Mouse (Mus musculus) hindbrain, embryonic 11.5 days (tissue): ENCODE results near the gene Vars2. TPM values are rescaled to one million over a fixed set of nuclear protein-coding genes. Genes with fewer than 3 reads are reported as not detected.

ENCODE experiments used
- ATAC-seq: fragments of 200-750 bp; cut with Nextera tagmentation; 2 replicates; pipeline ENCODE4 v1.8.0; 2017; ENCODE audit warnings: mild to moderate bottlenecking, moderate TSS enrichment, moderate library complexity; ENCODE audit not compliant: low FRiP score
- DNase-seq: peaks from one replicate; pipeline ENCODE4 v3.0.0-alpha.2; 2015; ENCODE audit warnings: low spot score
- H3K27ac ChIP-seq: fragments of 300-500 bp; sonication (generic); 2 replicates; pipeline ENCODE4 v1.5.1; 2014; ENCODE audit warnings: mild to moderate bottlenecking, low read depth, low read length
- H3K27me3 ChIP-seq: fragments of 300-500 bp; sonication (generic); 2 replicates; pipeline ENCODE4 v1.6.1; 2014; ENCODE audit warnings: mild to moderate bottlenecking, low read length, moderate library complexity, mixed read lengths; ENCODE audit not compliant: control insufficient read depth, insufficient read depth
- H3K36me3 ChIP-seq: fragments of 300-500 bp; sonication (generic); 2 replicates; pipeline ENCODE4 v1.6.1; 2014; ENCODE audit warnings: mild to moderate bottlenecking, low read length, moderate library complexity, mixed read lengths; ENCODE audit not compliant: control insufficient read depth, insufficient read depth
- H3K4me1 ChIP-seq: fragments of 300-500 bp; sonication (generic); replicated peaks from 2 replicates; pipeline ENCODE4 v1.6.1; 2014; ENCODE audit warnings: low read length, mixed read lengths; ENCODE audit not compliant: control insufficient read depth, insufficient read depth
- H3K4me2 ChIP-seq: fragments of 300-500 bp; sonication (generic); replicated peaks from 2 replicates; pipeline ENCODE4 v1.6.1; 2014; ENCODE audit warnings: mild to moderate bottlenecking, low read depth, low read length
- H3K4me3 ChIP-seq: fragments of 300-500 bp; sonication (generic); 2 replicates; pipeline ENCODE4 v1.5.1; 2014; ENCODE audit warnings: low read depth, low read length
- H3K9ac ChIP-seq: fragments of 300-500 bp; sonication (generic); 2 replicates; pipeline ENCODE4 v1.6.1; 2014; ENCODE audit warnings: low read depth, low read length
- H3K9me3 ChIP-seq: fragments of 300-500 bp; sonication (generic); 2 replicates; pipeline ENCODE4 v1.6.1; 2016; ENCODE audit warnings: low read length; ENCODE audit not compliant: control insufficient read depth
- WGBS: fragments of 180-500 bp; shearing (Covaris S2); extraction: QIAGEN DNeasy Blood & Tissue Kit; methylation state at CpG from one replicate; pipeline ENCODE4 v1.1.7; 2014; 5-methylcytosine and 5-hydroxymethylcytosine counted together
- polyA plus RNA-seq: library from polyadenylated mRNA; unstranded; fragments of >200 nt; fragmentation: Nextera tagmentation; extraction: Ambion mirVana; gene quantifications from 2 replicates; pipeline ENCODE4 v1.2.1, GENCODE M21; 2014

Gene Vars2
- polyA plus RNA-seq, 1 experiment from 2014 or later = 6.9 TPM

DNA sequence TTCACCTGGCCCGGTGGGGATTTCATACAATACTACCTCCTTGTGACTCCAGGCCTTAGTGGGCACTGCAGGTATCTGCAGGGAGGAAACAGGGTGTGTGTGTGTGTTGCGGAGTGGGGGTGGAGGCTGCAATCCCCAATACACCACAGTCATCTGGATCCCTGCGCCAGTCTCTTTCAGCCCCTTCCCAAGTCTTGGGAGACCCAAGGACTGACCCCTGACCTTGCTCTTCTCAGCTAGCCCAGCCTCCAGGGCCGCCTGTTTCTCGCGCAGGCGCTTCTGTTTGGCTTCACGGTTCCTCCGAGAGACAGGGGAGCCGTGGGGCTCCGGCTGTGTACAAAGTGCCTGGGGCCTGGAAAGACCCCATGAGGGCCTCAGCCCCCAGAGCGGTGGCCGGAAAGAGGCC is 538 bp downstream of the Vars2 start:
- Histone ChIP-seq H3K36me3 (no peaks in the 10 kb centered on the region), H3K9ac (peak overlapping the region; percentile 84), H3K27ac (peak overlapping the region; percentile 70), H3K4me3 (peak overlapping the region; percentile 74), H3K9me3 (no peaks in the 10 kb centered on the region), H3K27me3 (no peaks in the 10 kb centered on the region), H3K4me1 (peaks cover 7% of the 10 kb centered on the region), H3K4me2 (peak overlapping the region; percentile 91)
- DNase-seq = no peak
- ATAC-seq = peak; percentile 68
- 3% methylated on average over 13 of the region's 13 CpGs for WGBS

DNA sequence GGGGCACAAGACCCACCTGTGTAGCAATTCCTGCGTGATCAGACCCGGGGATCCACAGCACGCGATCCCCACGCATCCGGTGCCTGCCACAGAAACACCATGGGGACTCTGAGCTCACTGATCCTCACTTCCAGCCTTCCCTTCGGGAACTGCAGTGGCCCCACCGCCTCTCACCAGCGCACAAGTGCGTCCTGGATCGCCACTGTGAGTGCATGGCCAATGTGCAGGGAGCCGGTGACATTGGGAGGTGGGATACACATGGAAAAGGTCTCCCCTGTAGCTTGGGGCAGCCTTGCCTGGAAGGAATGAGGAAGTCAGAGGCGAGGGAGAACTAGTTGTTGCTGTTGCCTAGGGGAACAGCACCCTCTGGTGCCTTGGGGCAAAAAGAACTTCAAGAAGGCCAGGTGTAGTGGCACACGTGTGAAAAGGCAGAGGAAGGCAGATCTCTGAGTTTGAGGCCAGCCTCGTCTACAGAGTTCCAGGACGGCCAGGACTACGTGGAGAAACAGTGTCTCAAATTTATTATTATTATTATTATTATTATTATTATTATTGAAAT is 1.4 kb downstream of the Vars2 start:
- WGBS = 76% methylated on average over 17 of the region's 17 CpGs
- no peaks in the 10 kb centered on the region for H3K36me3 ChIP-seq
- ATAC-seq = no peak
- H3K4me3 ChIP-seq = no peak overlapping the region; the same call in none of the 2 replicates
- DNase-seq = no peak
- no peak overlapping the region for H3K4me2 ChIP-seq
- H3K4me1 ChIP-seq = peaks cover 7% of the 10 kb centered on the region
- H3K27ac ChIP-seq = no peak overlapping the region
- no peaks in the 10 kb centered on the region for H3K27me3 ChIP-seq
- no peaks in the 10 kb centered on the region for H3K9me3 ChIP-seq
- H3K9ac ChIP-seq = 0 out of 2 replicates have a peak overlapping the region, but pooled peaks have one; percentile 84

DNA sequence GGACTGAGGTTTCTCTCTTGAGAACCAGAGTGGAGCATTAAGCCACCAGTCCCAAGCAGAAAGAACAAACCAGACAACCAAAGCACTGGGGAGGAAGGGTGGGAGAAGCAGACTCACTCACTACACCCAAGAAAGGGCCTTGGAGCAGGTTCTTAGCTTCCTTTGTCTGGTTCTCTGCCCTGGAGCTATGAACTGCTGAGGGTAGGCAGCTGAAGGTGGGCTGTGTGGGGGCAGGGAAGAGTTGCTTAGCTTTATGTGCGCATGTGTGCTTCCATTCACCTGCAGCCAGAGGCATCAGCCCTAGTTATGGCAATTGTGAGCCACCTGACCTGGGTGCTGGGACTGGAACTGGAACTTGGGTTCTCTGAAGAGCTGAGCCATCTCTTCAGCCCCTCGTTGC is 14.3 kb downstream of the Vars2 start:
- H3K4me2 ChIP-seq = no peak overlapping the region
- ATAC-seq (no peak), DNase-seq (no peak)
- no peaks in the 10 kb centered on the region for H3K4me1 ChIP-seq
- no peaks in the 10 kb centered on the region for H3K9me3 ChIP-seq
- H3K27me3 ChIP-seq = no peaks in the 10 kb centered on the region
- H3K36me3 ChIP-seq = no peaks in the 10 kb centered on the region
- no peak overlapping the region for H3K27ac ChIP-seq
- WGBS = 90% methylated on average over 2 of the region's 2 CpGs
- H3K9ac ChIP-seq = no peak overlapping the region
- H3K4me3 ChIP-seq = no peak overlapping the region

DNA sequence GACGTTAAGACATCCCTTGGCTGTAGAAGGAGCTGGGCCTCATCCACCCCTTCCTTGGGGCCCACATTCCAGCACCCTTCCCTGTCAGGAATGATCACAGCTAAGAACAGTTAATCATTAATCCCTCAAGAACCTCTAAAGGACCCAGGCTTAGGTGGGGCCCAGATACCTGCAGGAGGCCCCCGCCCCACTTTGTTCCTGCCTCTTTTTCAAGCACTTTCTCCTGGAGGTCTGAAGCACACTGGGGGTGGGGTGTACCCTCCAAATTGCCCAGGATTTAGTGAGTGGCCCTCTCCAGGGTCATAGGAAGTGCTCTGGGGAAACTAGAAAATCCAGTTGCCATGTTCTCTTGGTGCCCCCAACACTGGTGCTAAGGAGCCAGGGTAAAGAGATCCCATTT is 18.0 kb downstream of the Vars2 start:
- WGBS = 72% methylated on average over 2 of the region's 2 CpGs
- Histone ChIP-seq H3K9ac (no peak overlapping the region), H3K4me3 (no peak overlapping the region), H3K27me3 (no peaks in the 10 kb centered on the region), H3K4me2 (no peak overlapping the region), H3K36me3 (no peaks in the 10 kb centered on the region), H3K9me3 (no peaks in the 10 kb centered on the region), H3K4me1 (no peaks in the 10 kb centered on the region), H3K27ac (no peak overlapping the region)
- ATAC-seq (no peak), DNase-seq (no peak)

DNA sequence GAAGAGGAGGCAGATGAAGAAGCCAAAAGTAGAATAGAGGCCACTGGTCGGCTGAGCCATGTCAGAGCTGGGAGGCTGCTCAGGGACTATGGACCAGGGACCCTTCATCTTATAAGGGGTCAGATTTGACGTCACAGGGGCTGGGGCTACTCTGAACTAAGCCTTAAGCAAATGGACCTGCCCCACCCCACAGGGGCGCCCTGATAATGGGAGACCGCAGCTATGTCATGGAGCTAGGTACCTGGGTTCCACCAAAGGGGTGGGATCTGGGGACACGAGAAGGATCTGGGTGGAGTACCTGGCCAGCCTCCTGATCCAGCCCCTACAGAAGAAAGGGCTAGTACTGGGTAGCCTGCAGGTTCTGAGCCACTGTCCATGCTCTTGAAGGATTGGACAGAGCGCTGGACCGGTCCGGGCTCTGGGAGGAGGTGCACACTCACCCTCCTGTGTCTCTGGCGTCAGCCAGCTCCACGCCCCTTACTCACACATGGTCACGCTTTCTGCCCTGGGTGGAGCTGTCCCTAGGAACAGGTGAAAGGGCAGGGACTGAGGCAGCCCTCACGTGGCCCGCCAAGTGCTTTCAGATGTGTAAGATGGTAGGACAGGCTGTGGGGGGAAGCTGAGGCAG is 23.7 kb downstream of the Vars2 start, which contains the start of gene Mucl3:
Gene Mucl3 (minus strand): TSS at position 87 of the 628 bp plus-strand sequence.
- 75% methylated on average over 13 of the region's 13 CpGs for WGBS
- ATAC-seq (no peak), DNase-seq (no peak)
- H3K4me1 ChIP-seq = no peaks in the 10 kb centered on the region
- no peak within 1 kb of the TSS for H3K27ac ChIP-seq
- no peak within 1 kb of the TSS for H3K9ac ChIP-seq
- H3K9me3 ChIP-seq = no peaks in the 10 kb centered on the region
- no peaks in the 10 kb centered on the region for H3K36me3 ChIP-seq
- H3K4me3 ChIP-seq = no peak within 1 kb of the TSS
- H3K27me3 ChIP-seq = no peaks in the 10 kb centered on the region
- H3K4me2 ChIP-seq = no peak within 1 kb of the TSS

DNA sequence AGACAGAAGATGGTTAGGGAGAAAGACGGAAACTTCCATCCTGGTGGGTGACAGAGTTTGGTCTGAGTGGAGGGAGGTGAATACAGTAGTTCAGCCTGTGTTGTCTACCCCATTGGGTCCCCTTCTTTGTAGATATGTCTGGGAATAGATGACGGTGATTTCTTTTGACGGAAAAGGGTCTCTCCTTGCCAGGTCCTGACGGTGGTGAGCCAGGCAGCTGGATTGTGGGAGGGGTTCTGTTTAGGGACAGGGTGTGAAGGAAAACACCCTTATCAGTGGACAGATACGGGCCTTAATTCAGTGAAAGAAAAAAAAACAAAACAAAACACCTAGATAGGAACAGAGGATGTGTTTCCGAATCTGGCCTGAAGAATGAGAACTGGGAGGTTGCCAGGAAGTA is 28.0 kb downstream of the Vars2 start:
- Histone ChIP-seq H3K4me1 (0 out of 2 replicates have a peak, but pooled peaks cover 2% of the 10 kb centered on the region), H3K4me2 (no peak overlapping the region), H3K36me3 (no peaks in the 10 kb centered on the region), H3K27me3 (no peaks in the 10 kb centered on the region), H3K9me3 (no peaks in the 10 kb centered on the region), H3K4me3 (no peak overlapping the region), H3K9ac (no peak overlapping the region), H3K27ac (no peak overlapping the region)
- ATAC-seq = no peak
- no peak for DNase-seq
- 82% methylated on average over 6 of the region's 6 CpGs for WGBS

DNA sequence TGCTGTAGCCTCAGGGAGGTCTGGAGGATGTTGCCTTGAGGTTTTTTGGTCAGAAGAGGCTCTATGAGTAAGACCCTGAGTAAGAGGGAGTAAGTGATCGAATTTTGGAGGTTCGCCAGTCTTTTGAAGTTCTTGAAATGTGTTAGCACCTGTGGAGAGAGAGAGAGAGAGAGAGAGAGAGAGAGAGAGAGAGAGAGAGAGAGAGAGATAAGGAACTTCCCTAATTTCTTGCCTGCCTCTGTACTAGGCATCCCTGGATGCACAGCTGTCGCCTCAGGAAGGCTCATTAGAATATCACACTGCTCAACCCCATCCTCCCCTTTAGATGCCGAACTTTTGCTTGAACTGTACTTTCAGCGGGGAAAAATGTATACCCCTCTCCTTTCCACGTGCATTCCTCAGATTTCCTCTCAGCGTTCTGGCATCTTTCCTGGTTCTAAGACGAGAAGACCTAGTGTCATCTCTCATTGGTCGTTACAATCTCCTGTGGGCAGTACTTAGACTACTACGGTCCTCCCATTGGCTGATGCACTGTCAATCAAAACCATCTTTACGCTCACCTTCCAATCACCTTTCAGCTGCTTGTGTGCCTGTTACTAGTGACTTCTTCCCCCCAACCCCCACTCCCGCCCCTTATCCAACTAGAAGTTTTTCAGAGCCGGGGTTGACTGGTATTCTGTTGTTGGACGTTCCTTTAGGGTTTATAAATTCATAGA is 28.8 kb downstream of the Vars2 start:
- Histone ChIP-seq H3K9ac (no peak overlapping the region), H3K9me3 (no peaks in the 10 kb centered on the region), H3K4me1 (0 out of 2 replicates have a peak, but pooled peaks cover 2% of the 10 kb centered on the region), H3K4me2 (no peak overlapping the region), H3K27me3 (no peaks in the 10 kb centered on the region), H3K27ac (no peak overlapping the region), H3K4me3 (no peak overlapping the region), H3K36me3 (no peaks in the 10 kb centered on the region)
- DNase-seq (peak; percentile 78), ATAC-seq (peak; percentile 76)
- WGBS = 24% methylated on average over 14 of the region's 14 CpGs

DNA sequence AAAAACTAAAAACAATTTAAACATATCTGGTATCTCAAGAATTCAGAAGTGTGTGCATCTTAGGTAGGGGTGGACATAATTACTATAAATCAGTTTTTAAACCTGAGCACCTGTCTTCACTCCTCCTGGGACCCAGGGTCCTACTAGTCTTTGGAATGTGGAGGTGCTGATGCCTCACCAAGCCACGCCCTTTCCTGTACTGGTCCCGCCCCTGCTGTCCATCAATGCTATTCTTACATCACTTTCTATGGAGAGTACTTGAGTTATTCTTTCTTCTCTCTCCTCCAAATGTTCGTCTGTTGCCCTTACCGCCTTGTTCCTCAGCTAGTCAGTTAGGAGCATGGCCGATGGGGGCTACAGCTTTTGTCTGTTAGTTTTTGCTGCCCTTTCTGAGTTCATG is 31.0 kb downstream of the Vars2 start:
- no peak overlapping the region for H3K9ac ChIP-seq
- no peak overlapping the region for H3K27ac ChIP-seq
- H3K4me3 ChIP-seq = no peak overlapping the region
- no peaks in the 10 kb centered on the region for H3K9me3 ChIP-seq
- ATAC-seq = no peak
- H3K36me3 ChIP-seq = no peaks in the 10 kb centered on the region
- 0 out of 2 replicates have a peak, but pooled peaks cover 2% of the 10 kb centered on the region for H3K4me1 ChIP-seq
- peak; percentile 42 for DNase-seq
- H3K27me3 ChIP-seq = no peaks in the 10 kb centered on the region
- WGBS = 43% methylated on average over 5 of the region's 5 CpGs
- no peak overlapping the region for H3K4me2 ChIP-seq
